Mouse (Mus musculus) midbrain, embryonic 16.5 days (tissue): ENCODE measurements at regions not wholly inside any gene's neighbourhood (a gene's known extent, or its start where the extent isn't known, plus 50 kb on each side); places are given as distances from the start of the nearest gene placed in this dataset.

Experiments used
- ATAC-seq: fragments of 200-750 bp; cut with Nextera tagmentation; 2 replicates; pipeline ENCODE4 v1.8.0; 2017; ENCODE audit warnings: moderate TSS enrichment
- H3K27ac ChIP-seq: fragments of 300-500 bp; sonication (generic); 2 replicates; pipeline ENCODE4 v1.5.1; 2014; ENCODE audit warnings: mild to moderate bottlenecking, low read length, mixed read lengths
- H3K27me3 ChIP-seq: fragments of 300-500 bp; sonication (generic); 2 replicates; pipeline ENCODE4 v1.6.1; 2014; ENCODE audit warnings: low read depth, low read length, mixed read lengths; ENCODE audit not compliant: control insufficient read depth, insufficient read depth
- H3K36me3 ChIP-seq: fragments of 300-500 bp; sonication (generic); 2 replicates; pipeline ENCODE4 v1.6.1; 2014; ENCODE audit warnings: mild to moderate bottlenecking, low read length, moderate library complexity, mixed read lengths; ENCODE audit not compliant: control insufficient read depth, insufficient read depth
- H3K4me1 ChIP-seq: fragments of 300-500 bp; sonication (generic); 2 replicates; pipeline ENCODE4 v1.6.1; 2014; ENCODE audit warnings: mild to moderate bottlenecking, low read length, mixed read lengths; ENCODE audit not compliant: control insufficient read depth, insufficient read depth
- H3K4me2 ChIP-seq: fragments of 300-500 bp; sonication (generic); 2 replicates; pipeline ENCODE4 v1.6.1; 2014; ENCODE audit warnings: mild to moderate bottlenecking, low read length, mixed read lengths
- H3K4me3 ChIP-seq: fragments of 300-500 bp; sonication (generic); 2 replicates; pipeline ENCODE4 v1.5.1; 2014; ENCODE audit warnings: low read depth, mild to moderate bottlenecking, low read length, moderate library complexity, mixed read lengths
- H3K9ac ChIP-seq: fragments of 300-500 bp; sonication (generic); 2 replicates; pipeline ENCODE4 v1.6.1; 2014; ENCODE audit warnings: low read depth, low read length, mixed read lengths
- H3K9me3 ChIP-seq: fragments of 300-500 bp; sonication (generic); replicated peaks from 2 replicates; pipeline ENCODE4 v1.6.1; 2014; ENCODE audit warnings: mild to moderate bottlenecking, low read length, mixed read lengths; ENCODE audit not compliant: control insufficient read depth, poor library complexity, severe bottlenecking
- WGBS: fragments of 180-500 bp; shearing (Covaris S2); extraction: QIAGEN DNeasy Blood & Tissue Kit; methylation state at CpG from one replicate; pipeline ENCODE4 v1.1.7; 2014; 5-methylcytosine and 5-hydroxymethylcytosine counted together

DNA sequence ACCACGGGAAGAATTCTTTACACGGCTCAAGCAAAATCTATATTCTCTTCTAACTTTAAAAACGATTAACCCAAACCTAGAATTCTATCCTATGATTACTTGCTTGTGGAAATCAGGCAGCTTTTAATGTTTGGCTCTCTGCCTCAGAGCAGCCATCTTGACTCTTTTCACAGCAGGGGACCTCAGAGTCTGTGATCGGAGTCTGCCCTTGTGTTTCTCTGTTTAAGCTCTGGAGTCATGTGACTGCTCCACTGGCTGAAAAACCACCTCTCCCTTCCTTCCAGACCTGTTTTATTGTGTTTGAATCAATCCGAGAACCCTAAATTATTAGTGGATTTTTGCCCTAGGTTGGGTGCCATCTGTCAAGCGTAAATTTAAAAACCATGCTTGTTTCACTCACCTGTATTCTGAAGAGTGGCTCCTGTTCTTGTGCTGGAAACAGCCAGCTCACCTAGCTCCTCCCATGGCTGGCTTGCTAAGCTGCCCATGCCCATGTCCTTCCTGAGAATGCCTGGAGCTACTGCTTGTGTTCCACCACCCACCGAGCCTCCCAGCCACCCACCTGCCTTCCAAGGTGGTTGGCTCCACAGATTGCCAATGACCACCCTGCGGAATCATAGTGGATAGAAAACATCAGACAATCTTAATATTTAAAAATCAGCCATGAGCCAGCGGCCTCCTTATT, 62.6 kb downstream of the Perp start:
- Histone ChIP-seq H3K9me3 (no peaks in the 10 kb centered on the region), H3K4me2 (no peak overlapping the region), H3K27me3 (no peaks in the 10 kb centered on the region), H3K27ac (no peak overlapping the region), H3K4me3 (no peak overlapping the region), H3K36me3 (no peaks in the 10 kb centered on the region), H3K4me1 (no peaks in the 10 kb centered on the region), H3K9ac (no peak overlapping the region)
- ATAC-seq = no peak
- WGBS = 82% methylated on average over 9 of the region's 9 CpGs

DNA sequence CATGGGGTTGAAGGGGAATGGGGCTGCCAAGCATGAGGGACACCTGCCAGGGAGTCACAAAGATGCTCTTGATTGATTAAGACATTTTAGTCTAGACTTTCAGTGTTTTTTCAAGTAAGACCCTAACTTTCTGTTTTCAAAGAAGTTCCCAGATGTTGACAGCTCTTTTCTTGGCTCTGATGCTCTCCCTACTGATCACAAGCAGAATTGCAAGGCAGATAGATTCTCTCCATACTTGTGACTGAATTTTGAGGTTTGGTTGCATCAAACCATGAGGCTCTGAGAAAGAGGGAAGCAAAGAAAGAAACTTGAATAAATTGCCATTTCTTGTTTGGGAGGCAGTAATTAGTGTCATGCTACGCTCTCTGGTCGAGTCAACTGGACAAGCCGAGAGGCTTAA, 64.5 kb downstream of the Perp start:
- no peaks in the 10 kb centered on the region for H3K27me3 ChIP-seq
- no peaks in the 10 kb centered on the region for H3K36me3 ChIP-seq
- H3K4me3 ChIP-seq = no peak overlapping the region
- H3K27ac ChIP-seq = no peak overlapping the region
- no peak overlapping the region for H3K4me2 ChIP-seq
- no peaks in the 10 kb centered on the region for H3K9me3 ChIP-seq
- ATAC-seq = no peak
- H3K4me1 ChIP-seq = no peaks in the 10 kb centered on the region
- WGBS = 84% methylated on average over 3 of the region's 3 CpGs
- H3K9ac ChIP-seq = no peak overlapping the region

DNA sequence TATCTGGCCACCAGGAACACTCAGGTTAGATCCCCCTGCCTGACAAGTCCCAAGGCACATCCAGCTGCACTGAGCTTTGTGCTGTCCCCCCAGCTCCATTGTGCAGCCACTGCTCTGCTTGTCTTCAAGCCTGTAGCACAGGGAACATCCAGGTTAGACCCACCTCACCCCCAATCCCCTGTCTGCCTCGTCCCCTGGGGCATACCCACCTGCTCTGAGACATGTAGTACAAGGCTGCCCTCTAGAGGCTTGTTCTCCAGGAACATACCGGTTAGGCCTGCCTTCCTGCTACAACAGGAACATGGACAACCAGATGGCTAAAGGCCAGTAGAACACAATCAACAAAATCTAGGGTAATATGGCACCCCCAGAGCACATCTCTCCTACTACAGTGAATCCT, 66.1 kb downstream of the Perp start:
- Histone ChIP-seq H3K27me3 (no peaks in the 10 kb centered on the region), H3K4me3 (no peak overlapping the region), H3K9me3 (no peaks in the 10 kb centered on the region), H3K9ac (no peak overlapping the region), H3K36me3 (no peaks in the 10 kb centered on the region), H3K27ac (no peak overlapping the region), H3K4me2 (no peak overlapping the region), H3K4me1 (no peaks in the 10 kb centered on the region)
- WGBS = 2% methylated on average over 2 of the region's 2 CpGs
- ATAC-seq = no peak

- peak; percentile 67; the same call in 1 of the 2 replicates for ATAC-seq
- no peaks in the 10 kb centered on the region for H3K36me3 ChIP-seq
- H3K27ac ChIP-seq = no peak overlapping the region
- H3K4me1 ChIP-seq = no peaks in the 10 kb centered on the region
- 76% methylated on average over 6 of the region's 6 CpGs for WGBS
- H3K9ac ChIP-seq = no peak overlapping the region
- no peak overlapping the region for H3K4me3 ChIP-seq
- no peak overlapping the region for H3K4me2 ChIP-seq
- H3K27me3 ChIP-seq = no peaks in the 10 kb centered on the region
- no peaks in the 10 kb centered on the region for H3K9me3 ChIP-seq
Observed at GRCm38 (mm10) chr10:18917120-18917616, 72.3 kb downstream of the Perp start.

DNA sequence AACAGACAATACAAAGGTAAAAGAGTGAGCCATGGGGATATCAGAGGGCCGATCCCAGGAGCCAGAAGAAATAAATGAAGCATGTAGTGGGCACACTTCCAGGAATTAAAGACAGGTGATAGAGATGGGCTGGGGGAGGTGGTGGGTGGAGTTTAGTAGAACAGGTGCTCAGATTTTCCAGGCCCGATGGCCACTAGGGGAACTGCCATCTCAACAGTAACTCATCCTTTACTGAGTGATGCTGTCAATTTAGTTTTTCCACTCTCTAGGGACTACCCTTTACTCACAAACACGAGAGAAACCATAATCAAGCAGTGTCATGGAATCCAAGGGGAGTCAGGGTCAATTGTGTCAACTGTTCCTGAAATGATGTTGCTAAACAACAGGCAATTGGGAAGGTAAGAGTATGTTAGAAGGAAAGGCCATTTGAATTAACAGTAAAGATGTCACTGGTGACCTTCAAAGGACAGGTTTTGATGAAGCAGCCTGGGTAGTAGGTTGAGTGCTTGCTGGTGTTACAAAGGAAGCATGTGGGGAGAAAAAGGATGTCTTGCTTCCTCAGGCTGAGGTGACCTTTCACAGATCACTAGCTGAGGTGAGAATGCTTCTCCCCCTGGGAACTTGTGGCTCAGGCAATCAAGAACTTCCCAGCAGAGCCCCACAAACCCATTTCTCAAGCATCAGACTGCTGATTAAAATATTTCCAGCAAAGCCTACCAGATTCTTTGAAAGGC, 78.4 kb downstream of the Perp start:
- ATAC-seq = no peak
- no peak overlapping the region for H3K9ac ChIP-seq
- H3K4me2 ChIP-seq = no peak overlapping the region
- no peaks in the 10 kb centered on the region for H3K4me1 ChIP-seq
- H3K27ac ChIP-seq = no peak overlapping the region
- H3K9me3 ChIP-seq = no peaks in the 10 kb centered on the region
- H3K4me3 ChIP-seq = no peak overlapping the region
- H3K27me3 ChIP-seq = no peaks in the 10 kb centered on the region
- 73% methylated on average over 3 of the region's 3 CpGs for WGBS
- H3K36me3 ChIP-seq = no peaks in the 10 kb centered on the region

DNA sequence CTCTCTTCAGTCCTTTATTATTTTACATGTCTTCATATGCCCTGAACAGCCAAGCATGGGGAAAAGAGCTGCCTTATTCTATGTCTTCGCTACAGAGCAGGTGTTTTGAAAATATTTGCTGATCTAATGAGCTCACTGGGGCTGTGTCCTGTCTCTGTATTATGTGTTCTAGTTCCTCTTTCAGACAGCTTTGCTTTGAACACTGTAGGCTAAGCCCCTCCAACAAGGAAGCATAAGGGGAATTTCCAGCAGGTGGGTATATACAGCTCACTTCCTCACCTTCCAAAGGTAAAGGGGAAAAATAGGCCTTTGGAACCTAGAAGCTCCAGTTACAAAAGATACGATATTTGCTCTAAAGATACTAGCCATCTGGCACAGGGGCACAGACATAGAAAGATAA, 83.0 kb downstream of the Perp start:
- H3K36me3 ChIP-seq = no peaks in the 10 kb centered on the region
- H3K4me2 ChIP-seq = no peak overlapping the region
- ATAC-seq = no peak
- no peak overlapping the region for H3K4me3 ChIP-seq
- H3K4me1 ChIP-seq = no peaks in the 10 kb centered on the region
- H3K9me3 ChIP-seq = no peaks in the 10 kb centered on the region
- H3K9ac ChIP-seq = no peak overlapping the region
- 86% methylated on average over 2 of the region's 2 CpGs for WGBS
- no peaks in the 10 kb centered on the region for H3K27me3 ChIP-seq
- H3K27ac ChIP-seq = no peak overlapping the region

GRCm38 (mm10) chr10:18931344-18931743, 84.1 kb downstream of the Tnfaip3 start:
- H3K27ac ChIP-seq = no peak overlapping the region
- no peak for ATAC-seq
- no peaks in the 10 kb centered on the region for H3K36me3 ChIP-seq
- WGBS = 60% methylated on average over 2 of the region's 2 CpGs
- no peak overlapping the region for H3K4me2 ChIP-seq
- no peak overlapping the region for H3K4me3 ChIP-seq
- no peaks in the 10 kb centered on the region for H3K9me3 ChIP-seq
- no peaks in the 10 kb centered on the region for H3K4me1 ChIP-seq
- no peak overlapping the region for H3K9ac ChIP-seq
- no peaks in the 10 kb centered on the region for H3K27me3 ChIP-seq

DNA sequence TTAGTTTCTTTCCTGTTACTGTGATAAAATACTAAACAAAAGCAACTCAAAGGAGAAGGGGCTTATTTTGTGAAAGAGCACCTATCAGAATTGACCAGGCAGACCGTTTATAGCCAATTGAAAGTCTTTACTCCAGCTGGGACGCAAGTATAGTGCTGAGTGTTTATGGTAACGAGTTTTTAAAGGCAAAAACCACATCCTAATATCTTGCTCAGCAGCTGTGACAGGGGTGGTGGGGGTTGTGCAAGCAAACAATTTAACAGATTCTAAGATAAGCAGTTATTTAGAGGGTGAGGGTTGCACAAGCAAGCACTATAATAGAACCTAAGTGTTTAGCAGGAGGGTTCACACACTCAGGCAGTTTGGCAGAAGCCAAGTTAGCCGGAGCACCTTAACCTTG, 74.0 kb downstream of the Tnfaip3 start:
- Histone ChIP-seq H3K9ac (no peak overlapping the region), H3K27ac (no peak overlapping the region), H3K36me3 (no peaks in the 10 kb centered on the region), H3K4me1 (no peaks in the 10 kb centered on the region), H3K27me3 (no peaks in the 10 kb centered on the region), H3K9me3 (no peaks in the 10 kb centered on the region), H3K4me2 (no peak overlapping the region), H3K4me3 (no peak overlapping the region)
- ATAC-seq = no peak
- WGBS = 80% methylated on average over 4 of the region's 4 CpGs

GRCm38 (mm10) chr10:18941908-18942307, 73.5 kb downstream of the Tnfaip3 start:
- Histone ChIP-seq H3K9me3 (no peaks in the 10 kb centered on the region), H3K27me3 (no peaks in the 10 kb centered on the region), H3K27ac (no peak overlapping the region), H3K36me3 (no peaks in the 10 kb centered on the region), H3K4me3 (no peak overlapping the region), H3K4me1 (no peaks in the 10 kb centered on the region), H3K4me2 (no peak overlapping the region), H3K9ac (no peak overlapping the region)
- no peak for ATAC-seq
- WGBS = 82% methylated on average over 7 of the region's 7 CpGs
